Mouse (Mus musculus): Measurements from ENCODE around the gene Hat1.
"Not testable (repeated sequence)": the region's sequence is repeated elsewhere in the genome, so short reads cannot be mapped to it uniquely, and the experiment has no call there.

The Hat1 gene

DNA sequence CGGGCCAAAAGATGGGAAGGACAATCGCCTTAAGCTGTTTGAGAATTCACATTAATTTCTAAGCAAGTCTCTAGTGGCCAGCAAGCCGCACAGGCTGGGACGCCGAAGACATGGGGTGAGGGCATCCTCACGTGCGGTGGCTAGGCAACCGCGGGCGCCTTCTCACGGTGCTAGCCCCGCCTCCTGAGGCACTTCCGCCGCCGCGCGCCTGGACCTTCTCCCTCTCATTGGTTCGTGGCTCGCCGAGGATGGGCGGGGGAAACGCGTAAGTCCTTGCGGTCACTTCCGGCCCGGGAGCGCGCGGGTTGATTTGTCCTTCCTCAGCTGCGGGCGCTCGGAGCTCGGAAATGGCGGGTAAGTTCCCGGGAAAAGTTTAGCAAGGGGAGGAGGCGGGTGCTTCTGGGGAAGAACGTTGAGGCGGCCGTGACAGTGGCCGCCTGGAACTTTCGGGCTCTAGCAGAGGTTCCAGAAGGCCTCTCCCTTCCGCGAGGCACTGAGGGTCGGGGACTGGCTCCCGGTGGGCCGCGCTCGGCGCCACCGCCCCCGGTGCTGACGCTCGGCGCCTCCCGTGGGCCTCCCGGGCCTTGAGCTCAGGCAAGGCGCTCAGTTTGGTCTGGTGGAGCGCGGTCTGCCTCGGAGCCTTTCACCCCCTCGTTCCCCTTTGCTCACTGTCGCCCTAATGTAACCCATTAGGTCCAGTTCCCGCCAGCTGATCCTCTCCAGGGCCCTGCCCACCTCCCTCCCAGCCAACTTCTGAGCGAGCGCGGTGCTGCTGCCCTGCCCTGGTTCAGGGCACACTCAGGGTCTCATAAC lies at the start of gene Hat1:
TSS of gene Hat1 (plus strand) at position 8 of the 813 bp plus-strand sequence.
- DNase-seq: peak; percentile 98

- no peak for DNase-seq
Measured at GRCm38 (mm10) chr2:71340126-71340525, 48.6 kb upstream of the Hat1 start.

GRCm38 (mm10) chr2:71343884-71344640 lies 44.7 kb upstream of the Hat1 start:
- no peak for DNase-seq

DNA sequence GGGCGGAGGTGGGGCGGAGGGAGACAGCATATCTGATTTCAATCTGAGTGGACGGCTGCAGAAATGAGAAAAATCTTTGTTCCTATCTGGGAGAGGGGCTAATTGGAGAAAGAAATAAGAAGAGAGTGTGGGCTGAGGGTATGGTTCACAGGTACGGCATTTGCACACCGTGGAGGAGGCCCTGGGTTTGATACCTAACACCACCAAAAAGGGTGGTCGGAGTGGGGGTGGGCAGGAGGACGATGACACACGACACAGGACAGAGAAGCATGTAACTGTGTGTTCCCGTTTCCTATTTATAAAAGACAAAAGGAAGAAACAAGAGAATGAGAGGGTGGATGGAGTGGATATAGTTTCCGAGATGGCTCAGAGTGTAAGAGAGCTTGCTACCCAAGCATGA lies 41.6 kb upstream of the Hat1 start:
- DNase-seq: no peak

DNA sequence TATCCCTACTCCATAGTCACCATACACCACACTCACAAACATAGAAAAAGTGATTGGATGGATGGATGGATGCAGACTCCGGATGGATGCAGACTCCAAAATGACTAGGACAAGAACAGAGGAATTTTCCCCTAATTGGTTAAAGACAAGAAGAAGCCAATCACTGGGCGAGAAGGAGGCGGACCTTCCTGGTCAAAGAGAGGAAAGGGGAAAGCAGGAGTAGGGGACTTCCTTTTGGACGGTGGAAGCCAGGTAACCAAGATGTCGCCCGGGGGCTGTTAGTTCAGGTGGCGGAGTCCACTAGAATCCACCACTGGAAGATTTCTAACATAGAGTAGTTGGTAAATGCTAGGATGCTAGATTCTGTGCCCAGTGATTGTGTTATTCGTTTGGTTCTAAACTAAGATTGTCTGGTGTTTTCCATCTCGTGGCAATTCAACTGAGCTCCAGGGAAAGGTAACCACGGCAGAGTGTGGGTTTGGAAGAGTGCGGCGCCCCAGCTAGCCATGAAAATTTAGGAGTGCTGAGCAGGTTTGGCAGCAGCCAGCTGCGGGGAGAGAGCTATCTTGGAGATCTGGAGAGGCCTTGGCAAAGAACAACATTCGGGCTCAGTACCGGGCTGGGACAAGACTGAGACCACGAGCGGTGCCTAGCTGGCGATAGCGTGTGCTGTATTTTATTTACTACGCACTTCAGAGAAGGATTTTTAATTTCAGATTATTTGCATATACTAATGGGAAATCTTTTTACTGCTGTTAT lies 40.8 kb upstream of the Hat1 start:
- DNase-seq: no peak

- no peak for DNase-seq
Measured at GRCm38 (mm10) chr2:71349511-71349910, 39.2 kb upstream of the Hat1 start.

DNA sequence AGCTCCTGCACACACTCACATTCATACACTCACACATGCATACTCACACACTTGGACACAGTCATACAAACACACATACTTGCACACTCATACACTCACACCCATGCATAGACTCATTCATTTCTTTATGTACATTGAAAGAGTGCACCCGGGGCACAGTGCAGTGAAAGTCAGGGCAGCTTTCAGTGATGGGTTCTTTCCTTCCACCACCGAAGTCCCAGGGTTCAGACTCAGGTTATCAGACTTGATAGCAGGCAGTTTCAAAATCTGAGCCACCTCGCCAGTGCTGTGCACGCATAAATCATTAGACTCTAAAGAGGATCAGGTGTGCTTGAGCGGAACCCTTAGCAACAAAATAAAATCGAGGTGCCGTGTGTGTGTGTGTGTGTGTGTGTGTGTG lies 38.6 kb upstream of the Hat1 start:
- DNase-seq: no peak

DNA sequence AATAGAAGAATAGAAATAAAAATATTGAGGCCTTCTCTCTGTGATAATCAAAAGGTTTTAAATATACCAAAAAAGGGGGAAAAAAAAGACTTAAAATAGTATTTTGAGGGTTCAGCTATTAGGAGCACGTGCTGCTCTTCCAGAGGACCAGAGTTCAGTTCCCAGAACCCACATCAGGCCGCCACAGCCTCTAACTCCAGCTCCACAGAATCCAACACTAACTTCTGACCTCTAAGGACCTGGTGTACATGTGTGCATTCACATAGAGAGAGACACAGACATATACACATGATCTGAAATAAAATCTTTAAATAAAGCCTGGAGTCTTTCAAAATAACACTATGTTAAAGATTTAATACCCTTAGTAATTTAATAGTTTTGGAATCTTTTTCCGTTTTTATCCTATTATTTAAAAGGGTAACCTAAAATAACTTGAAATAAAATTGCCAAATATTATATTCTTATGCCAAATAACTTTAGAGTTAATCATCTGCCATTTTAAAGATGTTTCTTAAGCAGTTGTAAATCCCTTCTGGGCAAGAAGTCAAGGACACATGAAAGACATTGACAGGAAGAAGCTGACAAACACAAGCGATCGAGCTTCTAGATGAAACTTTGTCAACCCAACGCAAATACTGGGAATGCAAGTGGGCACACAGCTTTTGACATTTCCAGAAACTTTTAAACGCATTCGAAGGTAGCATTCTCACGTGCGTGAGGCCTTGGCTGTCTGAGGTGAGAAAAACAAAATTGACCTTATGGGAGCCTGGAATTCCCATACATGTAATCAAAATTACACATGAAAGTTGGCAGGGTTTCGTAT lies 37.6 kb upstream of the Hat1 start:
- no peak for DNase-seq

- no peak for DNase-seq
Measured at GRCm38 (mm10) chr2:71351727-71351987, 37.1 kb upstream of the Hat1 start.

DNA sequence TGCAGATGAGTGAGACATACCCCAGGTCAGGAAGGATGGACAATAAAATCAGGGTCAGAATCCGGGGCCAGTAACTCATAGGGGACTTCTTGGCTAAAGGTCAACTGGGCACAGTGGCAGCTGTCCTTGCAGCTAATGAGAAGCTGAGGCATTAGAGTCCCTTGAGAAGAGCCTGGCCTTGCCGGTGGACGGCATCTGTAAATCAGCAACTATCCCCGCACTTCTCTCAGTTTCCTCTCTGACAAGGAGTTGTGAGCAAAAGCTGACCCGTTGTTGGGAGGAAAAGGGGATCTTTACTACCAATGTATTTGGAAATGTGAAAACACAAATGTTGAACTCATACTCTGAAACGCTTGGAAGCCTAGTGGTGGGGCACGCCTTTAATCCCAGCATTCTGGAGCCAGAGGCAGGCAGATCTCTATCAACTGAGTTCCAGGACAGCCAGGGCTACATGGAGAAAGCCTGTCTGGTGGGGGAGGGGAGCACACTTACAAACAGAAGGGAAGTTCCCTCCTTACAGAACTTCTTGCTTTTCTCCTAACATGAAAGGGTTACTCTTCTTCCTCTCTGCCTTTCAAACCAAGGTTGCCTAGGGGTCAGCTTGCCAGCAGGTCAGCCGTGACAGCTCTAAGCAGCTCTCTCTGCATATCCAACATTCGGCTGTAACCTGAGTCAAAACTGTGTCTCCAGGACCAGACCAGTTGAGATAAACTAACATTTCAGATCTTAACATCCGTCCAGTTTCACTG lies 35.3 kb upstream of the Hat1 start:
- DNase-seq: peak; percentile 30

GRCm38 (mm10) chr2:71354055-71354425 lies 34.7 kb upstream of the Hat1 start:
- DNase-seq: no peak

GRCm38 (mm10) chr2:71358347-71358746 lies 30.4 kb upstream of the Hat1 start:
- DNase-seq: no peak

GRCm38 (mm10) chr2:71360192-71360591 lies 28.6 kb upstream of the Hat1 start:
- DNase-seq: no peak

DNA sequence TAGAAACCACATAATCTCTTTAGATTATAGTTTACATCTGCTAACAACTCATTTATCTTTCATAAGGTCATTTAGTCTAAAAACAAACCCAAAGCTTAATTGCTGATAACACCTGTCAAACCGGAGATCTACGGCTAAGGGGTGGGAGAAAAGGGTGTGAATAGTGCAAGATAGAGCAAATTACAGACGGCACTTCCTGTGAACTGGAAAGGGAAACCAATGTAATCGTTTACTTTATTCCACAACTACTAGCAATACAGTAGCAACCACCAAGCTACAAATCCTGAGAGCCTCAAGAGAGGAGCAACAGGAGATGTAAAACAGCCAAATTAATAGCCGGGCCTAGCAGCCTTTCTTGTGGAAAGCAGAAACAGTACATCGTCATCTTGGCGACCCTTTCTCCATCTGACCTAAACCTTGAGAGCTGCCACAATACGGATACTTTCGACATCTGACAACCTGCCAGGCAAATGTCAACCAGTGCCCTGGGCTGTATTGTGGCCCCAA lies 22.1 kb upstream of the Hat1 start:
- no peak for DNase-seq

- peak; percentile 84 for DNase-seq
Measured at GRCm38 (mm10) chr2:71367125-71367880, 21.5 kb upstream of the Hat1 start, which contains the start of gene Slc25a12. Gene Slc25a12, minus strand, starts transcription at chr2:71367749.

DNA sequence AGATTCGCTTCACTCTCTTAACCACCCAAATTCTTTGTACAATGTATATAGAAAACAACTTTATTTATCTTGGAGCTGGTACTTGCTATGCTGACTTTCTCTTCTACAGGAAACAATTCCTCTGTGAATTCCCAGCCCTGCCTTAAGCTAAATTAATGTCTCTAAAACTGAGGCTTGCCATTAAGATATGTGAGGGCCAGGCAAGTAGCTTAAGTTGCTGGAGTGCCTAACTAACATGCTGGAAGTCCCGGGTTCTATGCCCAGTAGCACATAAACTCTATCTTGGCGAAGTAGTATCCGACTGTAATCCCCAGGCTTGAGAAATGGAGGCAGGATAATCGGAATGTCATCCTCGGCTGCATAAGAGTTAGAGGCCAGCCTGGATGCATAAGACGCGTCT lies 20.7 kb upstream of the Hat1 start:
- DNase-seq: no peak

- DNase-seq: no peak
Measured at GRCm38 (mm10) chr2:71371790-71372189, 17.0 kb upstream of the Hat1 start.

DNA sequence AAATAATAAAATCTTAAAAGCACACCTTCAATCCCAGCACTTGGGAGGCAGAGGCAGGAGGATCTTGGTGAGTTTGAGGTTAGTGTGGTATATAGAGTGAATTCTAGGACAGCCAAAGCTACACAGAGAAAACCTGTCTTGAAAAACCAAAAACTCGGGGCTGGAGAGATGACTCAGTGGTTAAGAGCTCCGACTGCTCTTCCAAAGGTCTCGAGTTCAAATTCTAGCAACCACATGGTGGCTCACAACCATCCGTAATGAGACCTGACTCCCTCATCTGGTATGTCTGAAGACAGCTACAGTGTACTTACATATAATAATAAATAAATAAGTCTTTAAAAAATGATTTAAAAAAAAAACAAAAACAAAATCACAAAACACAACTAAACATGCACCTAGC lies 16.5 kb upstream of the Hat1 start:
- not testable (repeated sequence) for DNase-seq

DNA sequence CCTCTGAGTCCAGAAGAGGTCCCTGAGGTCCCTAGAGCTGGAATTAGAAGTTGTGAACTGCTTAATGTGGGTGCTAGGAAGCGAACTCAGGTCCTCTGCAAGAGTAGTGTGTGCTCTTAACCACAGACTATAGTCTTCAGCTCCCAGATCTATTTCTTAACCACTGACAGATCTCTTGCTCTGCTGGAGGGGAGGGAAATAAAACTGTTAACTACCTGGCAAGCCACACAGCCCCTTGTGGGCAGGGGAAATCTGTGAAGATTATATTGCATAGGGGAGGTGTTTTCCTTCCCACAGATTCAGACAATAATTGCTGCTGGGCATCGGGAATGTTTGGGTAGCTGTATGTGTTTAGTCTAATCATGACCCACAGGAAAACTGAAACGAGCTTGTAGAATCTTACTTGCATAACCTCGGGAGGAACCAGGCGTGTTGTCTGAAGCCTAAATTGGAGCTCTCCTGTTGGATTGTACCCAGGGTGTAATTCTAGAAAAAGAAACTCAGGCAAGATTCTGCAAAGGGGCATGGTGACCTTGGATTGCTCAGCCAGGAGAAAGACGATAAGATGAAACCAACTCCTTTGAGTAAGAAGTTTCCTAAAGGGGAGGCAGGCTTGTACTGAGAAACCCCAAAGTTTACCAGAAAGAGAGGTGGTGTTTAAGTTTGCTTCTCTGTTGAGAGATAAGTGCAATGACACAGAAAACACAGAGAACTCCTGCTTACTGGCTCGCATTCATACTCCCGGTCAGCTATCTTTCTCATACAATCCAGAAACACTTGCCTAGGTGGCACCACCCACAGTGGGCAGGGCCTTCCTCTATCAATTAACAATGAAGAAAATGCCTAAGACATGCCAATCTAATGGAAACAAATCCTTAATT lies 14.2 kb upstream of the Hat1 start:
- no peak for DNase-seq

GRCm38 (mm10) chr2:71376433-71376906 lies 12.3 kb upstream of the Hat1 start:
- no peak for DNase-seq

Data from kidney, postnatal 10 days (tissue).